Mouse (Mus musculus) lung, postnatal 0 days (tissue): ENCODE results near the gene Tex11.

Experiments
- CTCF ChIP-seq: IDR thresholded peaks from 2 replicates; pipeline ENCODE4 v1.5.1; 2016; ENCODE audit warnings: antibody characterized with exemption, mild to moderate bottlenecking
- EP300 ChIP-seq: IDR thresholded peaks from 2 replicates; pipeline ENCODE4 v1.6.1; 2016; ENCODE audit warnings: antibody characterized with exemption, mild to moderate bottlenecking, control low read depth

DNA sequence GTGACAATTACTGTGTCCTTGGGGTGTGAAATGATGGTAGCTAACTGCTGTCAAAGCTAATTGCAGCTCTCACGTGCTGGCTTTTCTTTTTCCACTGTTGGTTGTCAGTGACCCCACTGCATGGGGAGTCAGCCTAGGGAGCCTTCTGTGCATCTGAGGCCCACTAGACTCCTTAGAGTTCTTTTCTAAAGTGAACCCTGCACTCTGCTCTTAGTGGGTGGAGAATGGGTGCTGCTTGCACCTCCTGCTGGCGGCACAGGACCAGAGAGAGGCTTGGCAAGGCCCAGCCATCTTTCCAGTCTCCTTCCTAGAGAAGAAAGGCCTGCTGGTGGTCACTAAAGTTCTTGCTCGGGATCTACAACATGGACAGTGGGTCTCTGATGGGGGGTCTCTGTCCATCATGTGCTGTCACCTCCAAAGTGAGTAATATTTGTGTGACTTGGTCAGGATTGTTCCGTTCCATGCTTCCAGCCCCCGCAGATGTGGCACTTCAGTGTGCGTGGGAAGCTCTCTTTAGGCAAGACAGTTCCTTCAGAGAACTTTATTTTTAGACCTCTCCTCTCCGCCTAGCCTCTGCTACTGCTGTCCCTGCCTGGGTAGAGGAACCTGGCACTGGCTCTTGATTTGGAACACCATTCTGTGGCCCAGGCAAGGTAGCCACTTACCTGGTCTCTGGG, 261.5 kb downstream of the Tex11 start:
- no peak for TF ChIP-seq EP300
- TF ChIP-seq CTCF, result no peak
